Mouse (Mus musculus) heart, embryonic 12.5 days (tissue): ENCODE data around the gene Frrs1l. TPM values are rescaled to one million over a fixed set of nuclear protein-coding genes. Genes with fewer than 3 reads are reported as not detected.

Experiments
- ATAC-seq: fragments of 200-750 bp; cut with Nextera tagmentation; 2 replicates; pipeline ENCODE4 v1.8.0; 2017; ENCODE audit warnings: moderate TSS enrichment, moderate library complexity; ENCODE audit not compliant: insufficient number of reproducible peaks, low FRiP score
- H3K27ac ChIP-seq: fragments of 300-500 bp; sonication (generic); 2 replicates; pipeline ENCODE4 v1.5.1; 2016; ENCODE audit warnings: mild to moderate bottlenecking, moderate library complexity; ENCODE audit not compliant: poor library complexity, severe bottlenecking
- H3K27me3 ChIP-seq: fragments of 300-500 bp; sonication (generic); replicated peaks from 2 replicates; pipeline ENCODE4 v1.6.1; 2016; ENCODE audit warnings: mild to moderate bottlenecking, moderate library complexity
- H3K36me3 ChIP-seq: fragments of 300-500 bp; sonication (generic); 2 replicates; pipeline ENCODE4 v1.6.1; 2016; ENCODE audit warnings: mild to moderate bottlenecking, moderate library complexity
- H3K4me1 ChIP-seq: fragments of 300-500 bp; sonication (generic); replicated peaks from 2 replicates; pipeline ENCODE4 v1.6.1; 2016; ENCODE audit warnings: mild to moderate bottlenecking
- H3K4me2 ChIP-seq: fragments of 300-500 bp; sonication (generic); 2 replicates; pipeline ENCODE4 v1.6.1; 2016; ENCODE audit warnings: mild to moderate bottlenecking, moderate library complexity
- H3K4me3 ChIP-seq: fragments of 300-500 bp; sonication (generic); 2 replicates; pipeline ENCODE4 v1.5.1; 2016; ENCODE audit warnings: mild to moderate bottlenecking
- H3K9ac ChIP-seq: fragments of 300-500 bp; sonication (generic); 2 replicates; pipeline ENCODE4 v1.6.1; 2016; ENCODE audit warnings: mild to moderate bottlenecking, moderate library complexity
- H3K9me3 ChIP-seq: fragments of 300-500 bp; sonication (generic); replicated peaks from 2 replicates; pipeline ENCODE4 v1.6.1; 2016; ENCODE audit warnings: mild to moderate bottlenecking, moderate library complexity
- WGBS: fragments of 180-500 bp; shearing (Covaris S2); methylation state at CpG from one replicate; pipeline ENCODE4 v1.1.7; 2016; 5-methylcytosine and 5-hydroxymethylcytosine counted together
- polyA plus RNA-seq: library from polyadenylated mRNA; unstranded; fragments of >200 nt; fragmentation: Nextera tagmentation; extraction: Ambion mirVana; gene quantifications from 2 replicates; pipeline ENCODE4 v1.2.1, GENCODE M21; 2016

The Frrs1l gene
- polyA plus RNA-seq, 1 experiment from 2014 or later, result 0.27 TPM

- H3K9ac ChIP-seq, result no peak overlapping the region
- no peak for ATAC-seq
- 59% methylated on average over 8 of the region's 8 CpGs for WGBS
- no peak overlapping the region for H3K4me2 ChIP-seq
- H3K4me3 ChIP-seq, result no peak overlapping the region
- H3K36me3 ChIP-seq, result no peaks in the 10 kb centered on the region
- no peak overlapping the region for H3K27ac ChIP-seq
- peaks cover 41% of the 10 kb centered on the region for H3K27me3 ChIP-seq
- peaks cover 4% of the 10 kb centered on the region; the same call in 1 of the 2 replicates for H3K4me1 ChIP-seq
- no peaks in the 10 kb centered on the region for H3K9me3 ChIP-seq
These were observed 21.4 kb upstream of the Frrs1l start for GRCm38 (mm10) chr4:57011454-57012046.

GRCm38 (mm10) chr4:57010919-57011318, 20.7 kb upstream of the Frrs1l start:
- peaks cover 37% of the 10 kb centered on the region for H3K27me3 ChIP-seq
- H3K4me2 ChIP-seq, result no peak overlapping the region
- 17% methylated on average over 6 of the region's 6 CpGs for WGBS
- ATAC-seq, result no peak
- no peak overlapping the region for H3K4me3 ChIP-seq
- no peak overlapping the region for H3K27ac ChIP-seq
- no peaks in the 10 kb centered on the region for H3K36me3 ChIP-seq
- H3K4me1 ChIP-seq, result peaks cover 4% of the 10 kb centered on the region; the same call in 1 of the 2 replicates
- no peaks in the 10 kb centered on the region for H3K9me3 ChIP-seq
- no peak overlapping the region for H3K9ac ChIP-seq

GRCm38 (mm10) chr4:57010425-57010824, 20.2 kb upstream of the Frrs1l start:
- 36% methylated on average over 5 of the region's 5 CpGs for WGBS
- no peak for ATAC-seq

GRCm38 (mm10) chr4:57007717-57008116, 17.5 kb upstream of the Frrs1l start:
- peaks cover 20% of the 10 kb centered on the region for H3K27me3 ChIP-seq
- no peak overlapping the region for H3K27ac ChIP-seq
- no peak overlapping the region for H3K4me2 ChIP-seq
- ATAC-seq, result no peak
- H3K4me3 ChIP-seq, result no peak overlapping the region
- no peaks in the 10 kb centered on the region for H3K9me3 ChIP-seq
- H3K4me1 ChIP-seq, result peaks cover 4% of the 10 kb centered on the region; the same call in 1 of the 2 replicates
- H3K36me3 ChIP-seq, result no peaks in the 10 kb centered on the region
- no peak overlapping the region for H3K9ac ChIP-seq
- WGBS, result 69% methylated on average over 9 of the region's 9 CpGs

More at GRCm38 (mm10) chr4:57010425-57010824, 20.2 kb upstream of the Frrs1l start:
- H3K4me2 ChIP-seq, result no peak overlapping the region
- no peaks in the 10 kb centered on the region for H3K36me3 ChIP-seq
- peaks cover 35% of the 10 kb centered on the region for H3K27me3 ChIP-seq
- peaks cover 4% of the 10 kb centered on the region; the same call in 1 of the 2 replicates for H3K4me1 ChIP-seq
- H3K4me3 ChIP-seq, result no peak overlapping the region
- H3K9me3 ChIP-seq, result no peaks in the 10 kb centered on the region
- no peak overlapping the region for H3K9ac ChIP-seq
- H3K27ac ChIP-seq, result no peak overlapping the region

- H3K4me2 ChIP-seq, result no peak overlapping the region
- H3K27me3 ChIP-seq, result peaks cover 7% of the 10 kb centered on the region; the same call in 1 of the 2 replicates
- ATAC-seq, result peak; percentile 18; the same call in 1 of the 2 replicates
These were observed 14.8 kb upstream of the Frrs1l start for GRCm38 (mm10) chr4:57005011-57005410.

DNA sequence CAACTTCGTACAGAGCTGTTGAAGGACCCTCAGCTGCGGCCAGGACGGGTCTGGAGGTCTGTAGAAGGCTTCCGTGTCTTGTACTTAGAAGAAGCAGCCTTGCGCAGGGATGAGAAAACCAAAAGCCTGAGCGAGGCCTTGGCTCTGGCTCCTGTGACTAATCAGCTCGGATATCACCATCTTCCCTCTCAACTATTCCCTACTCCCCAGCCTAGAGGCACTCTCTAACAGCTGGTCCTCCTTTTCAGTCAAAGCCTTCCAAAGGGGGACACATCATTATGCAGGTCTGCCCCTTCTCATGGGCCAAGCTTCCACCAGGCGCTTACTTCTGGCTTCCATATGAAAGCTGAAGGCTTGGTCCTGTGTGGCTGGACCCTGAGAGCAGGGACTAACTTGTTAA, 13.7 kb upstream of the Frrs1l start:
- Histone ChIP-seq H3K4me3 (no peak overlapping the region), H3K4me1 (no peaks in the 10 kb centered on the region), H3K27me3 (no peaks in the 10 kb centered on the region), H3K9ac (no peak overlapping the region), H3K27ac (no peak overlapping the region), H3K36me3 (no peaks in the 10 kb centered on the region), H3K4me2 (no peak overlapping the region), H3K9me3 (no peaks in the 10 kb centered on the region)
- 80% methylated on average over 8 of the region's 8 CpGs for WGBS
- ATAC-seq, result no peak

More at GRCm38 (mm10) chr4:57005011-57005410, 14.8 kb upstream of the Frrs1l start:
- Histone ChIP-seq H3K4me3 (no peak overlapping the region), H3K9ac (no peak overlapping the region), H3K4me1 (no peaks in the 10 kb centered on the region), H3K36me3 (no peaks in the 10 kb centered on the region), H3K9me3 (no peaks in the 10 kb centered on the region), H3K27ac (no peak overlapping the region)
- 70% methylated on average over 8 of the region's 8 CpGs for WGBS

DNA sequence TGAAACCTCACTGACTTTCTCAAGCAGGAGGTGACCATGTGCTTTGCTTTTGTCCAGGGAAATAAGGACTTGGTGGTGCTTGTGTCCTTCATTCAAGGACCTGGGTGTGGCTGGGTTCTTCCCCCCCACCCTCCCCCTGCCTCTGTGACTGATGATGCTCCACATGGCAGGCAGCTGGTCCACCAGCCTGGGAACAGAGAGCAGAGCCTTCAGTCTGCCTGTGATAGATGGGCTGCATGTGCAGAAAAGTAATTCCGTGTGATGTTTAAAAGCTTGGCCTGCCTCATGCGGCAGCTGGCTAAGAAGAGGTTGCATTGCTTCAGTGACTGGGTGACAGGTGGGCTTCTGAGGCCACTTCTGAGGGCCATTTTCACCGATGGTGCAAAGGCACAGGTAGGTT, 12.6 kb upstream of the Frrs1l start:
- H3K27ac ChIP-seq, result no peak overlapping the region
- no peak overlapping the region for H3K4me2 ChIP-seq
- WGBS, result 59% methylated on average over 3 of the region's 3 CpGs
- no peak overlapping the region for H3K4me3 ChIP-seq
- ATAC-seq, result no peak
- no peaks in the 10 kb centered on the region for H3K36me3 ChIP-seq
- no peaks in the 10 kb centered on the region for H3K9me3 ChIP-seq
- H3K9ac ChIP-seq, result no peak overlapping the region
- H3K27me3 ChIP-seq, result no peaks in the 10 kb centered on the region
- H3K4me1 ChIP-seq, result no peaks in the 10 kb centered on the region

- H3K4me2 ChIP-seq, result no peak overlapping the region
- H3K4me1 ChIP-seq, result no peaks in the 10 kb centered on the region
- no peak overlapping the region for H3K27ac ChIP-seq
- no peaks in the 10 kb centered on the region for H3K27me3 ChIP-seq
- H3K36me3 ChIP-seq, result no peaks in the 10 kb centered on the region
- H3K4me3 ChIP-seq, result no peak overlapping the region
- H3K9ac ChIP-seq, result no peak overlapping the region
- ATAC-seq, result no peak
- peaks cover 3% of the 10 kb centered on the region for H3K9me3 ChIP-seq
- 82% methylated on average over 2 of the region's 2 CpGs for WGBS
These were observed 11.2 kb upstream of the Frrs1l start for GRCm38 (mm10) chr4:57001437-57001836.

GRCm38 (mm10) chr4:56993331-56993730, 3.1 kb upstream of the Frrs1l start:
- Histone ChIP-seq H3K9ac (no peak overlapping the region), H3K4me1 (0 out of 2 replicates have a peak, but pooled peaks cover 3% of the 10 kb centered on the region), H3K4me3 (no peak overlapping the region), H3K27me3 (peaks cover 46% of the 10 kb centered on the region), H3K9me3 (peaks cover 8% of the 10 kb centered on the region), H3K36me3 (no peaks in the 10 kb centered on the region), H3K4me2 (no peak overlapping the region), H3K27ac (no peak overlapping the region)
- no peak for ATAC-seq
- WGBS, result 73% methylated on average over 7 of the region's 7 CpGs

- H3K4me1 ChIP-seq, result 0 out of 2 replicates have a peak, but pooled peaks cover 3% of the 10 kb centered on the region
- peaks cover 56% of the 10 kb centered on the region for H3K27me3 ChIP-seq
- H3K9ac ChIP-seq, result no peak overlapping the region
- H3K36me3 ChIP-seq, result no peaks in the 10 kb centered on the region
- H3K4me2 ChIP-seq, result no peak overlapping the region
- 61% methylated on average over 2 of the region's 2 CpGs for WGBS
- peaks cover 11% of the 10 kb centered on the region for H3K9me3 ChIP-seq
- no peak overlapping the region for H3K4me3 ChIP-seq
- H3K27ac ChIP-seq, result no peak overlapping the region
- ATAC-seq, result no peak
These were observed 1.8 kb upstream of the Frrs1l start for GRCm38 (mm10) chr4:56991951-56992350.

- H3K4me3 ChIP-seq, result peak overlapping the region; percentile 66
- WGBS, result 4% methylated on average over 45 of the region's 45 CpGs
- ATAC-seq, result no peak
- H3K4me2 ChIP-seq, result peak overlapping the region; percentile 97
- H3K9ac ChIP-seq, result peak overlapping the region; percentile 67
- 0 out of 2 replicates have a peak, but pooled peaks cover 3% of the 10 kb centered on the region for H3K4me1 ChIP-seq
- H3K36me3 ChIP-seq, result no peaks in the 10 kb centered on the region
- H3K27me3 ChIP-seq, result peaks cover 63% of the 10 kb centered on the region
- H3K27ac ChIP-seq, result no peak overlapping the region
- peaks cover 6% of the 10 kb centered on the region for H3K9me3 ChIP-seq
These were observed 568 bp downstream of the Frrs1l start for GRCm38 (mm10) chr4:56989431-56990214.
